Comparison of ENCODE assay signal across 8 mouse cellular contexts in the genomic region with DNA sequence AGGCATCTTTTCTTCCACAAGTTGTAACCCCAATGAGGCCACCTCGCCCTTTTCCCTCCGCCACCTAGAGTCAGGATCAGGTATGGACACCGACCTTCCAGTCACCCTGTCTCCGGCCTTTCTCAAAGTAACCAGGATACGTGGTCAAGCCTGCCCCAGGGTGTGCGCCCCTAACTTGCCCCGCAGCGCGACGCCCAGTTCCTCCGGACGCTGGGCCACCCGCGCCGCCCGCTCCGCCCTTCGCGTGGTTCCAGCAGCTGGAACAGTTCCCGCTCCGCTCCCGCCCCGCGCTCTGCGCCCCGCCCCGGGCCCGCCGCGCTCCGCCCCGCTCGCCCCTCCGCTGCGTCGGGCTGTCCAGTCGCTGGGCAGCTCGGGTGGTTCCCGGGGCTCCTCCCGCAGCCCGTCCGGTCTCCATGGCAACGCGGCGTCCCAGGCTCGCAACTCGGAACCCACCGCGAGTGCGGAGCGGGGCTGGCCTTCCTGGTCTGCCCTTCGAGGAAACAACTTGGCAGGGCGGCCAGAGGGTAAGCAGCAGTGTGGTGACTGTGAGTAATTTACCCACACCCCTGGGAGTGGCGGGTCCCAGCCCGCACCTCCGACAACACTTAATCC. TPM values are rescaled to one million over a fixed set of nuclear protein-coding genes. Genes with fewer than 3 reads are reported as not detected.
DNase-seq lines count a peak whose midpoint lies in the region; ATAC-seq and TF ChIP-seq lines count a peak whose summit lies in the region.

No protein-coding gene starts in this region.

- no peaks in the 10 kb centered on the region for H3K36me3 ChIP-seq in ES-E14 (ENCODE audit: control insufficient read depth, insufficient read depth, low read length, poor library complexity, severe bottlenecking)
- no peaks in the 10 kb centered on the region for H3K36me3 ChIP-seq in lung, embryonic 15.5 days

- H3K4me3 ChIP-seq in ES-E14 (ENCODE audit: insufficient read depth in 1 of 2, low read depth in 1 of 2, low read length in 2 of 2, poor library complexity in 1 of 2, severe bottlenecking in 1 of 2), result peak overlapping the region; percentile 77 to 81
- peak overlapping the region; percentile 57 for H3K4me3 ChIP-seq in lung, embryonic 15.5 days

- peak; percentile 70 for DNase-seq in ES-E14 (ENCODE audit: low read depth, low spot score)
- peak; percentile 31 for DNase-seq in cerebellum, adult 8-10 months
- DNase-seq in frontal cortex, adult 2 months (ENCODE audit: extremely low spot score in 1 of 2, low spot score in 1 of 2), result peak; percentile 3 to 33
- peak; percentile 40 for DNase-seq in layer of hippocampus, adult 9-11 months
- DNase-seq in ovary, postnatal 14 days (ENCODE audit: low spot score), result peak; percentile 69
- DNase-seq in thymus, postnatal 4 days, result peak; percentile 30

- no peaks in the 10 kb centered on the region for H3K27me3 ChIP-seq in lung, embryonic 15.5 days

- H3K9ac ChIP-seq in ES-E14 (ENCODE audit: insufficient read depth, low read depth, low read length, poor library complexity, severe bottlenecking), result peak overlapping the region; percentile 62
- peak overlapping the region; percentile 60 for H3K9ac ChIP-seq in lung, embryonic 15.5 days

- peak overlapping the region; percentile 81 for H3K4me2 ChIP-seq in lung, embryonic 15.5 days

- H3K27ac ChIP-seq in ES-E14 (ENCODE audit: insufficient read depth, low read depth, low read length, poor library complexity, severe bottlenecking), result no peak overlapping the region
- H3K27ac ChIP-seq in lung, embryonic 15.5 days, result peak overlapping the region; percentile 80

- WGBS in lung, embryonic 15.5 days, result under 1% methylated on average over 53 of the region's 56 CpGs

- in situ Hi-C loops in ES-E14 (cut with MboI; ENCODE audit: low sequenced_read_pairs in 2 of 2, unreplicated experiment in 2 of 2), result no loop called here

- H3K4me1 ChIP-seq in ES-E14 (ENCODE audit: control insufficient read depth in 2 of 2, insufficient read depth in 2 of 2, low read length in 2 of 2, poor library complexity in 1 of 2), result peaks cover 0 to 3% of the 10 kb centered on the region in 2 experiments; a peak in 2 of 4 replicates
- peaks cover 47% of the 10 kb centered on the region for H3K4me1 ChIP-seq in lung, embryonic 15.5 days

- H3K9me3 ChIP-seq in ES-E14 (ENCODE audit: control insufficient read depth, insufficient read depth, low read depth, low read length), result no peaks in the 10 kb centered on the region
- no peaks in the 10 kb centered on the region for H3K9me3 ChIP-seq in lung, embryonic 15.5 days

- peak; percentile 68 to 78 for ATAC-seq in hematopoietic stem cell, adult 5-6 weeks (replicated peaks in 1 of 2; ENCODE audit: insufficient read depth in 1 of 2, low FRiP score in 2 of 2, low TSS enrichment in 1 of 2, low read depth in 1 of 2, poor library complexity in 2 of 2, severe bottlenecking in 2 of 2)
- ATAC-seq in lung, embryonic 15.5 days (ENCODE audit: borderline replicate concordance, extremely low read depth, low FRiP score, low TSS enrichment), result peak; percentile 97

TF ChIP-seq in ES-E14, 5 proteins besides CTCF, POLR2A, EP300 and RAD21:
- TF ChIP-seq HCFC1 (IDR thresholded peaks at IDR 0.05; ENCODE audit: borderline replicate concordance, insufficient read depth, low read length) (no peak), ZC3H11A (IDR thresholded peaks at IDR 0.05; ENCODE audit: borderline replicate concordance, low read depth, low read length) (no peak), CHD2 (IDR thresholded peaks at IDR 0.05; ENCODE audit: low read depth, low read length) (no peak), MAFK (IDR thresholded peaks at IDR 0.05; ENCODE audit: insufficient read depth, low read depth, low read length) (no peak), ZNF384 (IDR thresholded peaks at IDR 0.05; ENCODE audit: low read depth, low read length) (no peak)

RNA-seq across cellular contexts. Expression of a gene that starts 0.5 kb away (rescaled TPM):
- 0.26 TPM in 1 of 2 replicates, not detected in the other for total RNA-seq in ES-E14 (2012; rRNA removed)
- polyA plus RNA-seq in frontal cortex, adult 2 months (2012; rRNA removed), result 0.94 and 1.0 TPM in 2 replicates
- total RNA-seq in hematopoietic stem cell, adult 5-6 weeks (2017), result 0.45 TPM in 1 of 2 replicates, not detected in the other
- polyA plus RNA-seq in lung, embryonic 15.5 days (2015; fragmentation: Nextera tagmentation; extraction: Ambion mirVana), result 6.9 and 7.6 TPM in 2 replicates

RNA-seq across cellular contexts. Expression of a gene that starts 34.4 kb away (rescaled TPM):
- 2.0 TPM in 2 replicates for total RNA-seq in ES-E14 (2012; rRNA removed)
- 0.86 and 1.1 TPM in 2 replicates for polyA plus RNA-seq in frontal cortex, adult 2 months (2012; rRNA removed)
- total RNA-seq in hematopoietic stem cell, adult 5-6 weeks (2017), result not detected in 2 replicates
- polyA plus RNA-seq in lung, embryonic 15.5 days (2015; fragmentation: Nextera tagmentation; extraction: Ambion mirVana), result 9.3 TPM in 2 replicates

RNA-seq across cellular contexts. Expression of a gene that starts 43.7 kb away (rescaled TPM):
- total RNA-seq in ES-E14 (2012; rRNA removed), result 1.0 and 3.1 TPM in 2 replicates
- 891 and 1,276 TPM in 2 replicates for polyA plus RNA-seq in frontal cortex, adult 2 months (2012; rRNA removed)
- total RNA-seq in hematopoietic stem cell, adult 5-6 weeks (2017), result not detected in 2 replicates
- 0.09 and 0.38 TPM in 2 replicates for polyA plus RNA-seq in lung, embryonic 15.5 days (2015; fragmentation: Nextera tagmentation; extraction: Ambion mirVana)

Comparison
In these comparisons a context has a peak if more than half of its experiments do, and no peak if none do; other contexts are left out.
1. DNase-seq: peak in every context shown above with its lines; median percentile 70 in ES-E14; 69 in ovary, postnatal 14 days; 40 in layer of hippocampus, adult 9-11 months; 31 in cerebellum, adult 8-10 months; 30 in thymus, postnatal 4 days; 18 in frontal cortex, adult 2 months.